Mouse (Mus musculus): ENCODE data around the gene Hamp2.
"Not testable (repeated sequence)": the region's sequence is repeated elsewhere in the genome, so short reads cannot be mapped to it uniquely, and the experiment has no call there.

- TF ChIP-seq CTCF (IDR thresholded peaks at IDR 0.05; ENCODE audit: extremely low read depth, insufficient read depth, insufficient read length, insufficient replicate concordance); POLR2A (IDR thresholded peaks at IDR 0.05; ENCODE audit: low read depth, low read length): not testable (repeated sequence)
Observed at GRCm38 (mm10) chr7:30944706-30945105, 20.2 kb upstream of the Hamp2 start.

Data from spleen, adult 2 months (tissue).